Mouse (Mus musculus) lung, postnatal 0 days (tissue): ENCODE results near the gene E2f4.

ENCODE experiments used
- CTCF ChIP-seq: IDR thresholded peaks from 2 replicates; pipeline ENCODE4 v1.5.1; 2016; ENCODE audit warnings: antibody characterized with exemption, mild to moderate bottlenecking
- EP300 ChIP-seq: IDR thresholded peaks from 2 replicates; pipeline ENCODE4 v1.6.1; 2016; ENCODE audit warnings: antibody characterized with exemption, mild to moderate bottlenecking, control low read depth

- TF ChIP-seq CTCF (no peak), EP300 (no peak)
Measured at GRCm38 (mm10) chr8:105268342-105269074, 29.0 kb upstream of the E2f4 start.
